Mouse (Mus musculus) embryonic fibroblast, embryonic 13.5 days (primary cell): ENCODE measurements around the gene Dlg4.

Source experiments
- CTCF ChIP-seq: IDR thresholded peaks from 2 replicates; pipeline ENCODE4 v1.5.1; 2011; ENCODE audit warnings: mild to moderate bottlenecking, control low read depth, low read length, moderate library complexity, borderline replicate concordance; ENCODE audit not compliant: insufficient read depth
- POLR2A ChIP-seq: IDR thresholded peaks from 2 replicates; pipeline ENCODE4 v1.6.1; 2011; ENCODE audit warnings: low read depth, mild to moderate bottlenecking, control low read depth, low read length, moderate library complexity

GRCm38 (mm10) chr11:69970222-69970621, 46.5 kb upstream of the Dlg4 start:
- TF ChIP-seq CTCF (no peak), POLR2A (no peak)
